Mouse (Mus musculus): ENCODE measurements at regions not wholly inside any gene's neighbourhood (a gene's known extent, or its start where the extent isn't known, plus 50 kb on each side); places are given as distances from the start of the nearest gene placed in this dataset.

- TF ChIP-seq POLR2A (IDR thresholded peaks at IDR 0.05; ENCODE audit: borderline replicate concordance, control insufficient read depth, low read depth, low read length): no peak
- TF ChIP-seq CTCF (IDR thresholded peaks at IDR 0.05; ENCODE audit: control insufficient read depth, insufficient read depth, low read length): no peak
Measured at GRCm38 (mm10) chr11:25531668-25532398, 678.7 kb downstream of the 5730522E02Rik start.
